Mouse (Mus musculus) erythroblast, embryonic 14.5 days (primary cell): Measurements from ENCODE around the gene Thsd4.

ENCODE experiments used
- GATA1 ChIP-seq: IDR thresholded peaks from 2 replicates; pipeline ENCODE4 v1.6.1; 2012; ENCODE audit warnings: low read length, inconsistent platforms, mixed read lengths
- TAL1 ChIP-seq: IDR thresholded peaks from 3 replicates; pipeline ENCODE4 v1.6.1; 2012; ENCODE audit warnings: low read length, inconsistent platforms, mixed read lengths

DNA sequence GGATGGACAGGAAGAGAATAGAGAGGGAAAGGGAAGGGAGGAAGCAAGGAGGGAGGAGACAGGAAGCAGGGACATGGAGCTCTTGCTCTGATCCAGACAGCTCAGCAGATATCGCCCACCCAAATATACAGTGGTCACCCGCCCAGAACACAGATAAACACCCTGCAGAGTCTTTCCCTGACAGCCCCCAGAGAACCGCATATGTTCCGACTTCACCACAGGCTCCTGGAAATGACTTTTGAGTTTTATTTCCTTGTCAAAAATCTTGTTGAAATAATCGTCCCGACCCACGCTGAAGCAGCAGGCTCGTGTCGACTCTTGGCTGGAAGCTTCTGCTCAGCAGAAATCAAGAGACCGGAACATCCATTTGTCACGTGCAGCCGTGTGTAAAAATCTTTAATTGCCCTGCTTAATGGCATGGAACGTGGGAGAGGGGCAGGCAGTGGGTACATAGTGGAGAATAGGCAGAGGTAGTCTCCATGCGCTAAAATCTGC, 63.3 kb downstream of the Thsd4 start:
- no peak for TF ChIP-seq GATA1
- TF ChIP-seq TAL1, result no peak
